Mouse (Mus musculus) ES-E14 (cell line): ENCODE results near the gene Nfkbia.

Source experiments
- CHD2 ChIP-seq: IDR thresholded peaks from 2 replicates; pipeline ENCODE4 v1.6.1; 2014; ENCODE audit warnings: mild to moderate bottlenecking, low read depth, low read length, inconsistent platforms
- HCFC1 ChIP-seq: IDR thresholded peaks from 2 replicates; pipeline ENCODE4 v1.6.1; 2012; ENCODE audit warnings: low read length, inconsistent platforms, borderline replicate concordance; ENCODE audit not compliant: insufficient read depth
- MAFK ChIP-seq: IDR thresholded peaks from 2 replicates; pipeline ENCODE4 v1.6.1; 2014; ENCODE audit warnings: mild to moderate bottlenecking, low read depth, low read length, inconsistent platforms; ENCODE audit not compliant: insufficient read depth
- ZC3H11A ChIP-seq: IDR thresholded peaks from 2 replicates; pipeline ENCODE4 v1.6.1; 2012; ENCODE audit warnings: low read depth, mild to moderate bottlenecking, inconsistent platforms, low read length, borderline replicate concordance
- ZNF384 ChIP-seq: IDR thresholded peaks from 2 replicates; pipeline ENCODE4 v1.6.1; 2012; ENCODE audit warnings: low read depth, low read length, inconsistent platforms

- TF ChIP-seq MAFK (no peak), CHD2 (no peak), ZNF384 (no peak), HCFC1 (no peak), ZC3H11A (no peak)
Observed at GRCm38 (mm10) chr12:55448457-55448856, 44.0 kb downstream of the Nfkbia start.
